Mouse (Mus musculus) forebrain, postnatal 0 days (tissue): ENCODE data around the gene Pld1. TPM values are rescaled to one million over a fixed set of nuclear protein-coding genes. Genes with fewer than 3 reads are reported as not detected.
"Not testable (repeated sequence)": the region's sequence is repeated elsewhere in the genome, so short reads cannot be mapped to it uniquely, and the experiment has no call there.

ENCODE experiments used
- ATAC-seq: fragments of 200-750 bp; cut with Nextera tagmentation; 2 replicates; pipeline ENCODE4 v1.8.0; 2017; ENCODE audit warnings: mild to moderate bottlenecking, moderate library complexity
- DNase-seq: peaks from one replicate; pipeline ENCODE4 v3.0.0-alpha.2; 2015
- H3K27ac ChIP-seq: fragments of 300-500 bp; sonication (generic); 2 replicates; pipeline ENCODE4 v1.5.1; 2014; ENCODE audit warnings: low read depth, mild to moderate bottlenecking, antibody characterized with exemption, low read length, moderate library complexity, mixed read lengths
- H3K27me3 ChIP-seq: fragments of 300-500 bp; sonication (generic); 2 replicates; pipeline ENCODE4 v1.6.1; 2014; ENCODE audit warnings: mild to moderate bottlenecking, low read length, mixed read lengths; ENCODE audit not compliant: insufficient read depth
- H3K36me3 ChIP-seq: fragments of 300-500 bp; sonication (generic); 2 replicates; pipeline ENCODE4 v1.6.1; 2014; ENCODE audit warnings: mild to moderate bottlenecking, moderate library complexity; ENCODE audit not compliant: insufficient read depth
- H3K4me1 ChIP-seq: fragments of 300-500 bp; sonication (generic); 2 replicates; pipeline ENCODE4 v1.6.1; 2014; ENCODE audit warnings: antibody characterized with exemption; ENCODE audit not compliant: insufficient read depth
- H3K4me2 ChIP-seq: fragments of 300-500 bp; sonication (generic); 2 replicates; pipeline ENCODE4 v1.6.1; 2014; ENCODE audit warnings: low read depth, mild to moderate bottlenecking, moderate library complexity
- H3K4me3 ChIP-seq: fragments of 300-500 bp; sonication (generic); 2 replicates; pipeline ENCODE4 v1.5.1; 2014; ENCODE audit warnings: low read depth, low read length, mixed read lengths
- H3K9ac ChIP-seq: fragments of 300-500 bp; sonication (generic); 2 replicates; pipeline ENCODE4 v1.6.1; 2014; ENCODE audit warnings: mild to moderate bottlenecking
- H3K9me3 ChIP-seq: fragments of 300-500 bp; sonication (generic); 2 replicates; pipeline ENCODE4 v1.6.1; 2016; ENCODE audit warnings: low read length
- CTCF ChIP-seq: sonication (generic); IDR thresholded peaks from 2 replicates; pipeline ENCODE4 v1.5.1; 2016; ENCODE audit warnings: antibody characterized with exemption, control low read depth, low read depth
- WGBS: fragments of 180-500 bp; shearing (Covaris S2); extraction: QIAGEN DNeasy Blood & Tissue Kit; methylation state at CpG from one replicate; pipeline ENCODE4 v1.1.7; 2014; 5-methylcytosine and 5-hydroxymethylcytosine counted together
- polyA plus RNA-seq: library from polyadenylated mRNA; unstranded; fragments of >200 nt; fragmentation: Nextera tagmentation; extraction: Ambion mirVana; gene quantifications from 2 replicates; pipeline ENCODE4 v1.2.1, GENCODE M21; 2015
- total RNA-seq: library from RNA; depleted of rRNA; stranded (reverse); fragments of >200 nt; gene quantifications from 2 replicates; pipeline ENCODE4 v1.2.3, GENCODE M21; 2014

The Pld1 gene
- total and polyA plus RNA-seq, 2 experiments from 2014 or later, result 3.5 to 13.5 TPM

GRCm38 (mm10) chr3:27942991-27943390, 4.5 kb downstream of the Pld1 start:
- ATAC-seq (no peak), DNase-seq (no peak)
- Histone ChIP-seq H3K9me3 (no peaks in the 10 kb centered on the region), H3K4me1 (no peaks in the 10 kb centered on the region), H3K4me2 (no peak overlapping the region), H3K9ac (no peak overlapping the region), H3K27ac (no peak overlapping the region), H3K4me3 (no peak overlapping the region), H3K36me3 (no peaks in the 10 kb centered on the region), H3K27me3 (peaks cover 8% of the 10 kb centered on the region)
- 81% methylated on average over 7 of the region's 7 CpGs for WGBS
- TF ChIP-seq CTCF, result no peak

DNA sequence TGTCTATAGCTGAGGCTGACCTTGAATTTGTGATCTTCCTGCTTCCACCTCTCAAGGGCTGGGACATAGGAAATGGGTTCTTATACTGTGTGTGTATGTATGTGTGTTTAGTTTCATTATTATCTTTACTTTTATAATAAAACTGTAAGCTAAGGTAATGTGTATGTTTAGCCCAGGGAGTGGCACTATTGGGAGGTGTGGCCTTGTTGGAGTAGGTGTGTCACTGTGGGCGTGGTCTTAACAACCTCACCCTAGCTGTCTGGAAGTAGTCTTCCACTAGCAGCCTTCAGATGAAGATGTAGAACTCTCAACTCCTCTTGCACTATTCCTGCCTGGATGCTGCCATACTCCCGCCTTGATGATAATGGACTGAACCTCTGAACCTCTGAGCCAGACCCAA, 6.9 kb downstream of the Pld1 start:
- H3K27me3 ChIP-seq, H3K9me3 ChIP-seq, H3K27ac ChIP-seq, ATAC-seq, H3K36me3 ChIP-seq, H3K4me2 ChIP-seq, H3K4me1 ChIP-seq, DNase-seq, H3K4me3 ChIP-seq, H3K9ac ChIP-seq: not testable (repeated sequence)
- WGBS, result 83% methylated on average over 2 of the region's 2 CpGs

GRCm38 (mm10) chr3:27949175-27949872, 10.8 kb downstream of the Pld1 start:
- Histone ChIP-seq H3K9me3 (no peaks in the 10 kb centered on the region), H3K4me1 (no peaks in the 10 kb centered on the region), H3K4me3 (no peak overlapping the region), H3K36me3 (no peaks in the 10 kb centered on the region), H3K27me3 (no peaks in the 10 kb centered on the region), H3K4me2 (no peak overlapping the region), H3K9ac (no peak overlapping the region), H3K27ac (no peak overlapping the region)
- ATAC-seq, result no peak
- DNase-seq, result no peak
- 88% methylated on average over 5 of the region's 5 CpGs for WGBS
- TF ChIP-seq CTCF, result no peak

DNA sequence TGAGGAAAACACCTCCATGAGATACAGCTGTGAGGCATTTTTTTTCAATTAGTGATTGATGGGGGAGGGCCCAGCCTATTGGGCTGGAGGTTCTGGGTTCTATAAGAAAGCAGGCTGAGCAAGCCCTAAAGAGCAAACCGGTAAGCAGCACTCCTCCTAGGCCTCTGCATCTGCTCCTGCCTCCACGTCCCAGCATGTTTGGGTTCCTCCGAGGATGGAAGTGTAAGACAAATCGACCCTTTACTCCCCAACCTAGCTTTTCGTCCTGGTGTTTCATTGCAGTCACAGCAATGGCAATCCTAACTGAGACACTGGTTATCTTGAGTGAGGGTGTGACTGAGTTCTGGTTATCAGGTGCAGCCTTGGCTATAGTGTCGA, 11.4 kb downstream of the Pld1 start:
- 90% methylated on average over 6 of the region's 6 CpGs for WGBS
- no peak overlapping the region for H3K4me3 ChIP-seq
- no peaks in the 10 kb centered on the region for H3K9me3 ChIP-seq
- DNase-seq (no peak), ATAC-seq (no peak)
- no peaks in the 10 kb centered on the region for H3K36me3 ChIP-seq
- H3K27me3 ChIP-seq, result no peaks in the 10 kb centered on the region
- H3K27ac ChIP-seq, result no peak overlapping the region
- no peak for TF ChIP-seq CTCF
- H3K9ac ChIP-seq, result no peak overlapping the region
- no peak overlapping the region for H3K4me2 ChIP-seq
- no peaks in the 10 kb centered on the region for H3K4me1 ChIP-seq

- Histone ChIP-seq H3K36me3 (no peaks in the 10 kb centered on the region), H3K27me3 (no peaks in the 10 kb centered on the region), H3K9ac (no peak overlapping the region), H3K27ac (no peak overlapping the region), H3K4me1 (no peaks in the 10 kb centered on the region), H3K4me3 (no peak overlapping the region), H3K4me2 (no peak overlapping the region), H3K9me3 (no peaks in the 10 kb centered on the region)
- no peak for TF ChIP-seq CTCF
- 93% methylated on average over 2 of the region's 2 CpGs for WGBS
- DNase-seq (no peak), ATAC-seq (no peak)
Observed at GRCm38 (mm10) chr3:27950726-27951125, 12.2 kb downstream of the Pld1 start.

DNA sequence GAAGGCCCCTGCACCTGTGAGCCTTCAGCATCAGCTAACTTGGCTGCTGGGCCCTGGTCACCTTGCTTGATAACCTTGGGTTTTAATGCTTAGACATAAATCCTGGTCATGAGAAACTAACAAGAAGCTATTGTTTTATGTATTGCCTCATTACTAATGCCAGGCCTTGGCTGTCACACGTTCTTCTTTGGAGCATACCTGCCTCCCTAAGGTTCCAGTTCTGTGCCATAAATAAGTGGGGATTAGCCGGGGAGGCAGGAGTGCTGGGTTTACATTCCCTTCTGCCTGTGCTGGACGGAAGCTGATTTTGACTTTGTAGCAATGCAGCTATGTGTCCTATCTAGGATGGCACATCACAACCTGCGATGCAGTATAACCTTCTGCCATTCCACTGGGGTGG, 13.2 kb downstream of the Pld1 start:
- WGBS, result 84% methylated on average over 4 of the region's 4 CpGs
- no peak for TF ChIP-seq CTCF
- Histone ChIP-seq H3K9me3 (no peaks in the 10 kb centered on the region), H3K4me1 (no peaks in the 10 kb centered on the region), H3K36me3 (no peaks in the 10 kb centered on the region), H3K4me3 (no peak overlapping the region), H3K9ac (no peak overlapping the region), H3K4me2 (no peak overlapping the region), H3K27me3 (no peaks in the 10 kb centered on the region), H3K27ac (no peak overlapping the region)
- DNase-seq, result no peak
- no peak for ATAC-seq

- no peaks in the 10 kb centered on the region for H3K9me3 ChIP-seq
- DNase-seq, result no peak
- no peak overlapping the region for H3K9ac ChIP-seq
- H3K27ac ChIP-seq, result no peak overlapping the region
- no peaks in the 10 kb centered on the region for H3K27me3 ChIP-seq
- 93% methylated on average over 1 of the region's 1 CpGs for WGBS
- no peak for ATAC-seq
- no peak overlapping the region for H3K4me2 ChIP-seq
- no peak overlapping the region for H3K4me3 ChIP-seq
- H3K4me1 ChIP-seq, result no peaks in the 10 kb centered on the region
- H3K36me3 ChIP-seq, result no peaks in the 10 kb centered on the region
- no peak for TF ChIP-seq CTCF
Observed at GRCm38 (mm10) chr3:27956006-27956405, 17.5 kb downstream of the Pld1 start.
